Mouse (Mus musculus): Measurements from ENCODE around the gene Etl4.

DNA sequence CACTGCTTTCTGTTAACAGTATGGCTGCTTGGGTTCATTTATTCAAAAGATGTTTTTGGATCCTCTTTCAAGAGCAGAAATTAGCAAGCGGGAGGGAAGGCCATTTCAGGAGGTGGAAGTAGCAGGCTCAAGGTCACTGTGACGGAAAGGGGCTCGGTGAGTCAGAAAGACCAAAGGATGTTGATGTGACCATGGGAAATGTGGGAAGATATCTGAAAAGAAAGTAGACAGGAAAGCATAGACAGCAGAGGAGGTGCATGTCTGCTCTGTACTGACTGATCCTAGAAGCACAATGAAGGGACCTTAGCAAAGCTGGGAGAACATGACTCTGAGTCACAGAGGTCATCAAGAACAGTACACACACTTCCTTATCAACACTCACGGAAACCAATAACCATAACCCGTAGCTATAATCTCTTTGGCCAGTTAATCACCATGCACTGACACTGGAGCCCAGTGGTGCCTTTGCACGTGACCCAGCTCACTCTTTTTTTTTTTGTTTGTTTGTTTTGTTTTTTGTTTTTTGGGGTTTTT lies 866.7 kb downstream of the Etl4 start:
- TF ChIP-seq CTCF (IDR thresholded peaks at IDR 0.05; ENCODE audit: extremely low read depth, insufficient read length, insufficient replicate concordance, low read depth, low read length) (no peak), POLR2A (IDR thresholded peaks at IDR 0.05; ENCODE audit: low read depth, low read length) (no peak)

All from small intestine, adult 2 months (tissue).